Mouse (Mus musculus) small intestine, adult 2 months (tissue): ENCODE measurements around the gene Gm5767. TPM values are rescaled to one million over a fixed set of nuclear protein-coding genes. Genes with fewer than 3 reads are reported as not detected.
"Not testable (repeated sequence)": the region's sequence is repeated elsewhere in the genome, so short reads cannot be mapped to it uniquely, and the experiment has no call there.

Experiments used
- H3K27ac ChIP-seq: fragments of 200-500 bp; 2 replicates; pipeline ENCODE4 v1.5.1; 2012; ENCODE audit warnings: low read depth, low read length, control low read depth, inconsistent platforms; ENCODE audit not compliant: insufficient read depth
- H3K27me3 ChIP-seq: fragments of 200-500 bp; 2 replicates; pipeline ENCODE4 v1.6.1; 2012; ENCODE audit warnings: mild to moderate bottlenecking, moderate library complexity, low read length, inconsistent platforms; ENCODE audit not compliant: control insufficient read depth, insufficient read depth
- H3K36me3 ChIP-seq: fragments of 200-500 bp; 2 replicates; pipeline ENCODE4 v1.6.1; 2012; ENCODE audit warnings: mild to moderate bottlenecking, low read length, control low read depth, inconsistent platforms; ENCODE audit not compliant: control insufficient read depth, insufficient read depth
- H3K4me1 ChIP-seq: fragments of 200-500 bp; 2 replicates; pipeline ENCODE4 v1.6.1; 2012; ENCODE audit warnings: low read length, inconsistent platforms, mixed read lengths; ENCODE audit not compliant: control insufficient read depth, insufficient read depth, insufficient read length
- H3K4me3 ChIP-seq: fragments of 200-500 bp; 2 replicates; pipeline ENCODE4 v1.5.1; 2012; ENCODE audit warnings: low read depth, mild to moderate bottlenecking, control low read depth, inconsistent platforms, low read length, moderate library complexity
- CTCF ChIP-seq: fragments of 200-500 bp; IDR thresholded peaks from 2 replicates; pipeline ENCODE4 v1.5.1; 2012; ENCODE audit warnings: low read depth, mild to moderate bottlenecking, control low read depth, inconsistent platforms, low read length, moderate library complexity, mixed read lengths; ENCODE audit not compliant: insufficient replicate concordance, insufficient read length; ENCODE audit errors: extremely low read depth
- POLR2A ChIP-seq: fragments of 200-500 bp; IDR thresholded peaks from 2 replicates; pipeline ENCODE4 v1.6.1; 2012; ENCODE audit warnings: low read depth, mild to moderate bottlenecking, control low read depth, inconsistent platforms, low read length, moderate library complexity
- WGBS: fragments of 180-500 bp; shearing (Covaris S2); methylation state at CpG from one replicate; pipeline ENCODE4 v1.1.7; 2018; 5-methylcytosine and 5-hydroxymethylcytosine counted together
- polyA plus RNA-seq: library from polyadenylated mRNA; depleted of rRNA; stranded (reverse); fragments of >200 nt; gene quantifications from 2 replicates; pipeline ENCODE4 v1.2.3, GENCODE M21; 2012; rRNA removed

Gene Gm5767
- polyA plus RNA-seq, 1 experiment: not detected

- no peak overlapping the region for H3K27ac ChIP-seq
- no peaks in the 10 kb centered on the region for H3K27me3 ChIP-seq
- H3K4me1 ChIP-seq: peaks cover 3% of the 10 kb centered on the region; the same call in 1 of the 2 replicates
- WGBS: 53% methylated on average over 2 of the region's 2 CpGs
- TF ChIP-seq POLR2A (no peak), CTCF (no peak)
- H3K4me3 ChIP-seq: no peak overlapping the region
- no peaks in the 10 kb centered on the region for H3K36me3 ChIP-seq
Measured at GRCm38 (mm10) chr16:8725807-8726206, 45.2 kb downstream of the Gm5767 start.

- TF ChIP-seq POLR2A: no peak
- TF ChIP-seq CTCF: no peak
- 71% methylated on average over 5 of the region's 5 CpGs for WGBS
- no peaks in the 10 kb centered on the region for H3K36me3 ChIP-seq
- H3K4me1 ChIP-seq: peaks cover 11% of the 10 kb centered on the region; the same call in 1 of the 2 replicates
- H3K27ac ChIP-seq: no peak overlapping the region
- no peaks in the 10 kb centered on the region for H3K27me3 ChIP-seq
- no peak overlapping the region for H3K4me3 ChIP-seq
Measured at GRCm38 (mm10) chr16:8728111-8728748, 47.7 kb downstream of the Gm5767 start.

- peaks cover 27% of the 10 kb centered on the region; the same call in 1 of the 2 replicates for H3K4me1 ChIP-seq
- 57% methylated on average over 7 of the region's 7 CpGs for WGBS
Measured at GRCm38 (mm10) chr16:8731630-8732029, 51.1 kb downstream of the Gm5767 start.

GRCm38 (mm10) chr16:8732450-8732849 is 51.9 kb downstream of the Gm5767 start:
- not testable (repeated sequence) for H3K27me3 ChIP-seq, H3K27ac ChIP-seq, H3K4me3 ChIP-seq, H3K36me3 ChIP-seq
- 63% methylated on average over 4 of the region's 4 CpGs for WGBS
- H3K4me1 ChIP-seq: peaks cover 27% of the 10 kb centered on the region; the same call in 1 of the 2 replicates

More at GRCm38 (mm10) chr16:8731630-8732029, 51.1 kb downstream of the Gm5767 start:
- no peak overlapping the region for H3K4me3 ChIP-seq
- H3K27ac ChIP-seq: no peak overlapping the region
- H3K36me3 ChIP-seq: no peaks in the 10 kb centered on the region
- TF ChIP-seq CTCF (no peak), POLR2A (no peak)
- H3K27me3 ChIP-seq: no peaks in the 10 kb centered on the region

Other genes starting within 250 kb of the Gm5767 start
- gene Mettl22, start 210.0 kb upstream of the Gm5767 start, polyA plus RNA-seq: 5.6 and 10.3 TPM in 2 replicates
- 7.8 and 22.0 TPM in 2 replicates for gene Abat, start 167.3 kb upstream of the Gm5767 start, polyA plus RNA-seq
- 116 and 240 TPM in 2 replicates for gene Pmm2, start 43.1 kb upstream of the Gm5767 start, polyA plus RNA-seq
- gene Tmem186, start 43.1 kb upstream of the Gm5767 start, polyA plus RNA-seq: 6.2 and 8.6 TPM in 2 replicates
- gene Carhsp1, start 8.6 kb upstream of the Gm5767 start, polyA plus RNA-seq: 31.8 and 61.6 TPM in 2 replicates
- 5.5 and 11.1 TPM in 2 replicates for gene Usp7, start 111.5 kb downstream of the Gm5767 start, polyA plus RNA-seq
- 5.7 and 12.7 TPM in 2 replicates for gene 1810013L24Rik, start 149.3 kb downstream of the Gm5767 start, polyA plus RNA-seq